8 mouse cellular contexts compared by ENCODE assay signal in genomic region chr11:3921281-3921850, GRCm38 (mm10). TPM values are rescaled to one million over a fixed set of nuclear protein-coding genes. Genes with fewer than 3 reads are reported as not detected.
A peak's percentile ranks its signal among the peaks of the same experiment; 100 is the strongest.
DNase-seq lines count a peak whose midpoint lies in the region; ATAC-seq and TF ChIP-seq lines count a peak whose summit lies in the region.

No protein-coding gene starts in this region.

- peak in 1 of 2 experiments; percentile 67 for DNase-seq in left cerebral cortex, adult 2 months (ENCODE audit: extremely low spot score in 1 of 2, low spot score in 2 of 2)
- no peak for DNase-seq in left cerebral cortex, adult 8-10 months (ENCODE audit: low spot score in 2 of 2)
- DNase-seq in MN1 (ENCODE audit: low spot score) = peak; percentile 78
- peak; percentile 76 to 79 for DNase-seq in cerebellum, postnatal 14 days
- peak; percentile 53 for DNase-seq in left cerebral cortex, postnatal 4 days
- DNase-seq in neural tube, embryonic 11.5 days (ENCODE audit: low spot score) = peak; percentile 44
- DNase-seq in Muller cell, postnatal 12 days (ENCODE audit: inconsistent ontology term) = no peak

- ATAC-seq in heart, embryonic 12.5 days (ENCODE audit: insufficient number of reproducible peaks, low FRiP score) = peak; percentile 35; the same call in 1 of the 2 replicates
- ATAC-seq in neural tube, embryonic 11.5 days (ENCODE audit: insufficient read depth, low FRiP score, low TSS enrichment) = no peak

- no peaks in the 10 kb centered on the region for H3K27me3 ChIP-seq in heart, embryonic 12.5 days (replicated peaks)
- no peaks in the 10 kb centered on the region for H3K27me3 ChIP-seq in neural tube, embryonic 11.5 days (ENCODE audit: control insufficient read depth, insufficient read depth, low read length)

- H3K4me2 ChIP-seq in heart, embryonic 12.5 days = no peak overlapping the region
- H3K4me2 ChIP-seq in neural tube, embryonic 11.5 days (ENCODE audit: low read depth) = no peak overlapping the region

- peaks cover 60% of the 10 kb centered on the region for H3K36me3 ChIP-seq in heart, embryonic 12.5 days
- H3K36me3 ChIP-seq in neural tube, embryonic 11.5 days (ENCODE audit: control insufficient read depth, insufficient read depth, low read length) = no peaks in the 10 kb centered on the region

- peak; percentile 90 for TF ChIP-seq CTCF in left cerebral cortex, adult 2 months (IDR thresholded peaks at IDR 0.05)

- WGBS in heart, embryonic 12.5 days = 33% methylated on average over 8 of the region's 8 CpGs
- 35% methylated on average over 8 of the region's 8 CpGs for WGBS in neural tube, embryonic 11.5 days

- H3K4me3 ChIP-seq in left cerebral cortex, adult 2 months = no peak overlapping the region
- H3K4me3 ChIP-seq in heart, embryonic 12.5 days = no peak overlapping the region
- H3K4me3 ChIP-seq in neural tube, embryonic 11.5 days (ENCODE audit: low read depth, low read length) = no peak overlapping the region

- intact Hi-C loops in left cerebral cortex, adult 2 months (cut with DNase I) = loop anchor here (5.0 kb wide), 1 partner anchor 384 kb away; no protein-coding TSS in a partner anchor
- intact Hi-C loops in left cerebral cortex, postnatal 4 days (cut with DNase I) = no loop called here

- peaks cover 4% of the 10 kb centered on the region; the same call in 1 of the 2 replicates for H3K4me1 ChIP-seq in heart, embryonic 12.5 days (replicated peaks)
- H3K4me1 ChIP-seq in neural tube, embryonic 11.5 days (ENCODE audit: control insufficient read depth, insufficient read depth, low read length) = no peaks in the 10 kb centered on the region

- H3K9ac ChIP-seq in heart, embryonic 12.5 days = no peak overlapping the region
- no peak overlapping the region for H3K9ac ChIP-seq in neural tube, embryonic 11.5 days (ENCODE audit: low read length)

- no peak overlapping the region for H3K27ac ChIP-seq in left cerebral cortex, adult 2 months
- H3K27ac ChIP-seq in heart, embryonic 12.5 days (ENCODE audit: poor library complexity, severe bottlenecking) = no peak overlapping the region
- H3K27ac ChIP-seq in neural tube, embryonic 11.5 days (ENCODE audit: low read depth, low read length) = no peak overlapping the region

- no peaks in the 10 kb centered on the region for H3K9me3 ChIP-seq in heart, embryonic 12.5 days (replicated peaks)
- H3K9me3 ChIP-seq in neural tube, embryonic 11.5 days (ENCODE audit: control insufficient read depth, low read length) = no peaks in the 10 kb centered on the region

RNA-seq across cellular contexts. Expression of gene Slc35e4, which starts 6.9 kb away (rescaled TPM):
- total RNA-seq in left cerebral cortex, adult 2 months (2021) = 10 to 100 TPM; 19.1 to 20.9 TPM
- 10 to 100 TPM; 17.3 to 20.6 (median 19.9) TPM for total RNA-seq in left cerebral cortex, adult 8-10 months (2022)
- polyA plus RNA-seq in heart, embryonic 12.5 days (2016; fragmentation: Nextera tagmentation; extraction: Ambion mirVana) = 6.2 and 6.3 TPM in 2 replicates
- total RNA-seq in left cerebral cortex, postnatal 4 days (2021) = 10 to 100 TPM; 19.8 to 20.9 TPM
- 3.9 and 4.5 TPM in 2 replicates for polyA plus RNA-seq in neural tube, embryonic 11.5 days (2014; fragmentation: Nextera tagmentation; extraction: Ambion mirVana)

RNA-seq across cellular contexts. Expression of gene Tcn2, which starts 10.6 kb away (rescaled TPM):
- 10 to 100 TPM; 17.1 to 20.7 TPM for total RNA-seq in left cerebral cortex, adult 2 months (2021)
- total RNA-seq in left cerebral cortex, adult 8-10 months (2022) = 10 to 100 TPM; 17.0 to 37.4 (median 23.1) TPM
- polyA plus RNA-seq in heart, embryonic 12.5 days (2016; fragmentation: Nextera tagmentation; extraction: Ambion mirVana) = 73.3 and 74.2 TPM in 2 replicates
- total RNA-seq in left cerebral cortex, postnatal 4 days (2021) = 10 to 100 TPM; 10.1 to 10.9 TPM
- 31.4 and 31.7 TPM in 2 replicates for polyA plus RNA-seq in neural tube, embryonic 11.5 days (2014; fragmentation: Nextera tagmentation; extraction: Ambion mirVana)

RNA-seq across cellular contexts. Expression of gene Dusp18, which starts 26.3 kb away (rescaled TPM):
- total RNA-seq in left cerebral cortex, adult 2 months (2021) = 10 to 100 TPM; 23.1 to 24.9 TPM
- 10 to 100 TPM; 17.5 to 19.6 (median 18.1) TPM for total RNA-seq in left cerebral cortex, adult 8-10 months (2022)
- 13.5 and 14.5 TPM in 2 replicates for polyA plus RNA-seq in heart, embryonic 12.5 days (2016; fragmentation: Nextera tagmentation; extraction: Ambion mirVana)
- total RNA-seq in left cerebral cortex, postnatal 4 days (2021) = 10 to 100 TPM; 28.8 to 29.1 TPM
- 20.2 and 21.2 TPM in 2 replicates for polyA plus RNA-seq in neural tube, embryonic 11.5 days (2014; fragmentation: Nextera tagmentation; extraction: Ambion mirVana)

RNA-seq across cellular contexts. Expression of gene 4921536K21Rik, which starts 26.5 kb away (rescaled TPM):
- total RNA-seq in left cerebral cortex, adult 2 months (2021) = under 1 TPM; 0.54 to 0.61 TPM
- total RNA-seq in left cerebral cortex, adult 8-10 months (2022) = under 1 TPM; 0.21 to 0.86 (median 0.57) TPM
- 0.12 and 0.20 TPM in 2 replicates for polyA plus RNA-seq in heart, embryonic 12.5 days (2016; fragmentation: Nextera tagmentation; extraction: Ambion mirVana)
- 1 to 10 TPM in 1 of 2 experiments, under 1 TPM in 1; 0.93 to 1.3 TPM for total RNA-seq in left cerebral cortex, postnatal 4 days (2021)
- polyA plus RNA-seq in neural tube, embryonic 11.5 days (2014; fragmentation: Nextera tagmentation; extraction: Ambion mirVana) = 0.23 and 0.27 TPM in 2 replicates

RNA-seq across cellular contexts. Expression of gene Pes1, which starts 42.4 kb away (rescaled TPM):
- 10 to 100 TPM; 29.1 to 40.2 TPM for total RNA-seq in left cerebral cortex, adult 2 months (2021)
- 10 to 100 TPM; 38.5 to 47.9 (median 41.2) TPM for total RNA-seq in left cerebral cortex, adult 8-10 months (2022)
- 57.1 and 63.3 TPM in 2 replicates for polyA plus RNA-seq in heart, embryonic 12.5 days (2016; fragmentation: Nextera tagmentation; extraction: Ambion mirVana)
- 10 to 100 TPM; 55.8 to 56.3 TPM for total RNA-seq in left cerebral cortex, postnatal 4 days (2021)
- 75.2 and 75.8 TPM in 2 replicates for polyA plus RNA-seq in neural tube, embryonic 11.5 days (2014; fragmentation: Nextera tagmentation; extraction: Ambion mirVana)

Comparison
In these comparisons a context has a peak if more than half of its experiments do, and no peak if none do; other contexts are left out.
1. DNase-seq: peak in MN1 (single experiment), cerebellum, postnatal 14 days (2 of 2), left cerebral cortex, postnatal 4 days (single experiment) and neural tube, embryonic 11.5 days (single experiment); none in left cerebral cortex, adult 8-10 months (0 of 2) and Muller cell, postnatal 12 days (single experiment).